Mouse (Mus musculus) left cerebral cortex, adult 9 months (tissue): Measurements from ENCODE around the gene Olfr1090.

Experiments
- DNase-seq, 2 experiments: peaks; one replicate each; pipeline ENCODE4 v3.0.0; 2022; ENCODE audit warnings: low spot score in 2 of 2

Gene Olfr1090

GRCm38 (mm10) chr2:86758893-86759292, at the start of gene Olfr1090:
Olfr1090 (minus strand) TSS chr2:86758993.
- DNase-seq, result no peak

GRCm38 (mm10) chr2:86782179-86782578, 23.4 kb upstream of the Olfr1090 start, which contains the start of gene Olfr1093:
Olfr1093 (plus strand) TSS chr2:86782479.
- DNase-seq, result no peak

- peak in 1 of 2 experiments; percentile 5 for DNase-seq
Observed at GRCm38 (mm10) chr2:86761050-86761449, 2.3 kb upstream of the Olfr1090 start.

GRCm38 (mm10) chr2:86733601-86734000, 25.2 kb downstream of the Olfr1090 start, which contains the start of gene Olfr1089:
Olfr1089 (minus strand) TSS chr2:86733701.
- no peak for DNase-seq
